Comparison of ENCODE assay signal across 8 mouse cellular contexts in genomic region chr2:127961154-127961553, GRCm38 (mm10).
A peak's percentile ranks its signal among the peaks of the same experiment; 100 is the strongest.
DNase-seq lines count a peak whose midpoint lies in the region; ATAC-seq lines count a peak whose summit lies in the region.

No protein-coding gene starts in this region.

- ATAC-seq in cerebellum, adult (ENCODE audit: insufficient number of reproducible peaks, low FRiP score, low TSS enrichment), result 0 out of 2 replicates have a peak, but pooled peaks have one; percentile 17

- no peak for DNase-seq in cerebellum, adult 11 months
- peak; percentile 89 for DNase-seq in MN1 (ENCODE audit: low spot score)
- peak; percentile 30 to 41 for DNase-seq in frontal cortex, postnatal 36 days (ENCODE audit: low spot score in 2 of 2)
- peak; percentile 57 to 58 for DNase-seq in layer of hippocampus, postnatal 10 days (ENCODE audit: low spot score in 2 of 2)
- DNase-seq in right cerebral cortex, adult 18-20 months, result peak; percentile 22
- DNase-seq in lung, postnatal 36 days, result no peak
- DNase-seq in lung, postnatal 4 days, result no peak

Comparison
In these comparisons a context has a peak if more than half of its experiments do, and no peak if none do; other contexts are left out.
1. DNase-seq: peak in MN1 (single experiment), frontal cortex, postnatal 36 days (2 of 2), layer of hippocampus, postnatal 10 days (2 of 2) and right cerebral cortex, adult 18-20 months (single experiment); none in cerebellum, adult 11 months (single experiment), lung, postnatal 36 days (single experiment) and lung, postnatal 4 days (0 of 2).